Mouse (Mus musculus) right cerebral cortex, postnatal 10 days (tissue): ENCODE measurements around the gene Sel1l.
"Not testable (repeated sequence)": the region's sequence is repeated elsewhere in the genome, so short reads cannot be mapped to it uniquely, and the experiment has no call there.

Experiments
- DNase-seq, 2 experiments: peaks; one replicate each; pipeline ENCODE4 v3.0.0; 2021; ENCODE audit warnings: low spot score in 2 of 2

Gene Sel1l

GRCm38 (mm10) chr12:91818726-91819125 lies 30.2 kb downstream of the Sel1l start:
- DNase-seq: no peak

- DNase-seq: peak; percentile 62 to 65
These were observed 33.0 kb downstream of the Sel1l start for GRCm38 (mm10) chr12:91815990-91816389.

GRCm38 (mm10) chr12:91815552-91815951 lies 33.4 kb downstream of the Sel1l start:
- DNase-seq: no peak

- no peak for DNase-seq
These were observed 40.0 kb downstream of the Sel1l start for GRCm38 (mm10) chr12:91808911-91809310.

GRCm38 (mm10) chr12:91807761-91808160 lies 41.2 kb downstream of the Sel1l start:
- no peak for DNase-seq

GRCm38 (mm10) chr12:91807095-91807494 lies 41.9 kb downstream of the Sel1l start:
- no peak for DNase-seq

GRCm38 (mm10) chr12:91804262-91804661 lies 44.7 kb downstream of the Sel1l start:
- DNase-seq: no peak

GRCm38 (mm10) chr12:91803207-91803932 lies 45.6 kb downstream of the Sel1l start:
- peak; percentile 56 to 76 for DNase-seq

- no peak for DNase-seq
These were observed 46.3 kb downstream of the Sel1l start for GRCm38 (mm10) chr12:91802586-91803206.

GRCm38 (mm10) chr12:91800861-91801385 lies 48.0 kb downstream of the Sel1l start:
- DNase-seq: no peak

- DNase-seq: no peak
These were observed 49.1 kb downstream of the Sel1l start for GRCm38 (mm10) chr12:91799821-91800335.

- no peak for DNase-seq
These were observed 49.6 kb downstream of the Sel1l start for GRCm38 (mm10) chr12:91799379-91799773.

GRCm38 (mm10) chr12:91798720-91799378 lies 50.1 kb downstream of the Sel1l start:
- no peak for DNase-seq

- no peak for DNase-seq
These were observed 52.2 kb downstream of the Sel1l start for GRCm38 (mm10) chr12:91796774-91797173.

- no peak for DNase-seq
These were observed 55.7 kb downstream of the Sel1l start for GRCm38 (mm10) chr12:91793266-91793665.

- no peak for DNase-seq
These were observed 57.1 kb downstream of the Sel1l start for GRCm38 (mm10) chr12:91791822-91792221.

GRCm38 (mm10) chr12:91789801-91790200 lies 59.2 kb downstream of the Sel1l start:
- DNase-seq: peak; percentile 66 to 71

GRCm38 (mm10) chr12:91788446-91788845 lies 60.5 kb downstream of the Sel1l start:
- not testable (repeated sequence) for DNase-seq

GRCm38 (mm10) chr12:91787959-91788437 lies 61.0 kb downstream of the Sel1l start, which contains the start of gene Ston2:
Ston2 (minus strand) TSS chr12:91788387.
- no peak for DNase-seq

- peak in 1 of 2 experiments; percentile 34 for DNase-seq
These were observed 62.6 kb downstream of the Sel1l start for GRCm38 (mm10) chr12:91786355-91786754.

- DNase-seq: no peak
These were observed 67.5 kb downstream of the Sel1l start for GRCm38 (mm10) chr12:91781432-91781831.

GRCm38 (mm10) chr12:91780531-91780930 lies 68.4 kb downstream of the Sel1l start:
- DNase-seq: no peak
